Mouse (Mus musculus) cerebellum, adult 8-10 months (tissue): ENCODE measurements around the gene Adamtsl4.
"Not testable (repeated sequence)": the region's sequence is repeated elsewhere in the genome, so short reads cannot be mapped to it uniquely, and the experiment has no call there.

Experiments
- DNase-seq: peaks from one replicate; pipeline ENCODE4 v3.0.0; 2022

The Adamtsl4 gene

GRCm38 (mm10) chr3:95698286-95698685 lies 10.6 kb upstream of the Adamtsl4 start:
- no peak for DNase-seq

- no peak for DNase-seq
These were observed 8.6 kb upstream of the Adamtsl4 start for GRCm38 (mm10) chr3:95696360-95696759.

- DNase-seq, result no peak
These were observed 8.1 kb upstream of the Adamtsl4 start for GRCm38 (mm10) chr3:95695796-95696195.

- no peak for DNase-seq
These were observed 7.3 kb upstream of the Adamtsl4 start for GRCm38 (mm10) chr3:95694808-95695703.

- no peak for DNase-seq
These were observed 6.4 kb upstream of the Adamtsl4 start for GRCm38 (mm10) chr3:95693821-95694807.

GRCm38 (mm10) chr3:95692677-95693076 lies 5.0 kb upstream of the Adamtsl4 start:
- DNase-seq, result no peak

GRCm38 (mm10) chr3:95690552-95690951 lies 2.8 kb upstream of the Adamtsl4 start:
- not testable (repeated sequence) for DNase-seq

- DNase-seq, result no peak
These were observed 2.2 kb upstream of the Adamtsl4 start for GRCm38 (mm10) chr3:95689940-95690339.

- DNase-seq, result no peak
These were observed 1.6 kb upstream of the Adamtsl4 start for GRCm38 (mm10) chr3:95689171-95689915.

GRCm38 (mm10) chr3:95687168-95687523 lies 571 bp downstream of the Adamtsl4 start:
- no peak for DNase-seq

GRCm38 (mm10) chr3:95686492-95687167 lies 1.1 kb downstream of the Adamtsl4 start:
- no peak for DNase-seq

GRCm38 (mm10) chr3:95685701-95686100 lies 2.0 kb downstream of the Adamtsl4 start:
- DNase-seq, result no peak

- no peak for DNase-seq
These were observed 2.4 kb downstream of the Adamtsl4 start for GRCm38 (mm10) chr3:95685301-95685700.

GRCm38 (mm10) chr3:95684846-95685245 lies 2.9 kb downstream of the Adamtsl4 start:
- DNase-seq, result no peak

- no peak for DNase-seq
These were observed 4.8 kb downstream of the Adamtsl4 start for GRCm38 (mm10) chr3:95682878-95683277.

- no peak for DNase-seq
These were observed 6.4 kb downstream of the Adamtsl4 start for GRCm38 (mm10) chr3:95681365-95681764.

- no peak for DNase-seq
These were observed 7.0 kb downstream of the Adamtsl4 start for GRCm38 (mm10) chr3:95680673-95681072.

GRCm38 (mm10) chr3:95679551-95679950 lies 8.2 kb downstream of the Adamtsl4 start:
- DNase-seq, result no peak

- no peak for DNase-seq
These were observed 10.2 kb downstream of the Adamtsl4 start for GRCm38 (mm10) chr3:95677420-95678090.

- peak; percentile 54 for DNase-seq
These were observed 10.8 kb downstream of the Adamtsl4 start for GRCm38 (mm10) chr3:95676745-95677419.
